13 mouse cellular contexts compared by ENCODE assay signal in the genomic region with DNA sequence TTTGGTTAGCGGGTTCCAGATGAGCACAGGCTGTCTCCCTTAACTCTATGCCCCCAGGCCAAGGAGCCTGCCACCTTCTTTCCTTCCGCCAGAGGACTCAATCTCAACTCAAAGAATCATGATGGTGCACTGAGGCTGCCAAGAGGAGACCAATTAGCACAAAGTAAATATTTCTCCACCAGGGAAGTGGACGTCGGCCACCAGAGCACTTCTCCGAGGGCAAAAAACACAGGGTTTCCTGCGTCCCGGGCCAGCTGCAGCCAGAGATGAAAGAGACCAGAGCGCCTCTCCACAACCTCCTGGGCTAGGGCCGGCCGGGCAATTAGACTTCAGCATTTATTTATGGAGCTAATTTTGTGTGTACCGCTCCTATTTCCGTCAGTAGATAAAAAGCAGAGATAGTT. TPM values are rescaled to one million over a fixed set of nuclear protein-coding genes. Genes with fewer than 3 reads are reported as not detected.
DNase-seq lines count a peak whose midpoint lies in the region; ATAC-seq and TF ChIP-seq lines count a peak whose summit lies in the region.
"Had no signal": no experiment of that assay in that cellular context is flagged by ENCODE, and none has a peak within 500 bp of the region (broad histone marks: within the 10 kb centered on the region; RNA-seq: fewer than 3 reads in every experiment).

No protein-coding gene starts in this region.

- WGBS in kidney, embryonic 15.5 days: 4% methylated on average over 12 of the region's 12 CpGs
- 15% methylated on average over 12 of the region's 12 CpGs for WGBS in embryonic facial prominence, embryonic 11.5 days
- WGBS in limb, embryonic 13.5 days: 3% methylated on average over 12 of the region's 12 CpGs

- DNase-seq in kidney, adult 8-10 months: no peak
- peak; percentile 62 for DNase-seq in embryonic facial prominence, embryonic 11.5 days (ENCODE audit: low spot score)
- DNase-seq in lung, postnatal 4 days: peak; percentile 38 to 82
- DNase-seq in layer of hippocampus, adult 2 months (ENCODE audit: low spot score in 2 of 2): no peak
- DNase-seq in frontal cortex, postnatal 36 days (ENCODE audit: low spot score in 2 of 2): no peak
- DNase-seq in thymus, postnatal 36 days: no peak
- DNase-seq: right cerebral cortex, postnatal 25 days had no signal

- TF ChIP-seq CTCF in layer of hippocampus, adult 2 months (conservative IDR thresholded peaks at IDR 0.05): no peak

- no peak for ATAC-seq in kidney, embryonic 15.5 days (replicated peaks; ENCODE audit: low FRiP score)
- ATAC-seq in embryonic facial prominence, embryonic 11.5 days (replicated peaks; ENCODE audit: insufficient number of reproducible peaks, low FRiP score, low TSS enrichment, low read depth): no peak
- peak; percentile 21; the same call in 1 of the 2 replicates for ATAC-seq in limb, embryonic 13.5 days (ENCODE audit: low FRiP score, low read depth)

- H3K9me3 ChIP-seq in kidney, embryonic 15.5 days (replicated peaks): no peaks in the 10 kb centered on the region
- H3K9me3 ChIP-seq in embryonic facial prominence, embryonic 11.5 days (replicated peaks; ENCODE audit: control insufficient read depth, low read length): no peaks in the 10 kb centered on the region
- no peaks in the 10 kb centered on the region for H3K9me3 ChIP-seq in limb, embryonic 13.5 days

- no peak overlapping the region for H3K9ac ChIP-seq in kidney, embryonic 15.5 days
- no peak overlapping the region for H3K9ac ChIP-seq in embryonic facial prominence, embryonic 11.5 days (replicated peaks; ENCODE audit: low read length)
- no peak overlapping the region; the same call in 1 of the 2 replicates for H3K9ac ChIP-seq in limb, embryonic 13.5 days

- peak overlapping the region; percentile 30 for H3K4me2 ChIP-seq in kidney, embryonic 15.5 days
- H3K4me2 ChIP-seq in embryonic facial prominence, embryonic 11.5 days (ENCODE audit: low read depth, low read length): 0 out of 2 replicates have a peak overlapping the region, but pooled peaks have one; percentile 0
- H3K4me2 ChIP-seq in limb, embryonic 13.5 days (replicated peaks): peak overlapping the region; percentile 54

- peaks cover 11% of the 10 kb centered on the region for H3K4me1 ChIP-seq in kidney, embryonic 15.5 days
- H3K4me1 ChIP-seq in embryonic facial prominence, embryonic 11.5 days (ENCODE audit: control insufficient read depth, insufficient read depth, low read length): no peaks in the 10 kb centered on the region
- H3K4me1 ChIP-seq in limb, embryonic 13.5 days: peaks cover 19% of the 10 kb centered on the region

- H3K27me3 ChIP-seq in kidney, embryonic 15.5 days: peaks cover 65% of the 10 kb centered on the region
- no peaks in the 10 kb centered on the region for H3K27me3 ChIP-seq in embryonic facial prominence, embryonic 11.5 days (ENCODE audit: control insufficient read depth, insufficient read depth, low read length)
- H3K27me3 ChIP-seq in limb, embryonic 13.5 days: peaks cover 8% of the 10 kb centered on the region

- no peaks in the 10 kb centered on the region for H3K36me3 ChIP-seq in kidney, embryonic 15.5 days
- no peaks in the 10 kb centered on the region for H3K36me3 ChIP-seq in embryonic facial prominence, embryonic 11.5 days (replicated peaks; ENCODE audit: control insufficient read depth, insufficient read depth, low read depth, low read length)
- no peaks in the 10 kb centered on the region for H3K36me3 ChIP-seq in limb, embryonic 13.5 days

- no peak overlapping the region for H3K4me3 ChIP-seq in kidney, embryonic 15.5 days (replicated peaks)
- no peak overlapping the region for H3K4me3 ChIP-seq in embryonic facial prominence, embryonic 11.5 days (ENCODE audit: low read depth, low read length)
- H3K4me3 ChIP-seq in limb, embryonic 13.5 days: peak overlapping the region; percentile 12; the same call in 1 of the 2 replicates
- no peak overlapping the region for H3K4me3 ChIP-seq in layer of hippocampus, adult 2 months
- H3K4me3 ChIP-seq: left cerebral cortex, adult 2 months had no signal

- no peak overlapping the region for H3K27ac ChIP-seq in kidney, embryonic 15.5 days
- H3K27ac ChIP-seq in embryonic facial prominence, embryonic 11.5 days (replicated peaks; ENCODE audit: low read depth, low read length): no peak overlapping the region
- H3K27ac ChIP-seq in limb, embryonic 13.5 days: peak overlapping the region; percentile 39; the same call in 1 of the 2 replicates
- no peak overlapping the region for H3K27ac ChIP-seq in layer of hippocampus, adult 2 months
- H3K27ac ChIP-seq: left cerebral cortex, adult 2 months had no signal

RNA-seq across cellular contexts. Expression of a gene that starts 31.0 kb away (rescaled TPM):
- 6.9 and 8.9 TPM in 2 replicates for polyA plus RNA-seq in kidney, embryonic 15.5 days (2015; fragmentation: Nextera tagmentation; extraction: Ambion mirVana)
- 52.3 and 59.4 TPM in 2 replicates for polyA plus RNA-seq in embryonic facial prominence, embryonic 11.5 days (2014; fragmentation: Nextera tagmentation; extraction: Ambion mirVana)
- 59.2 and 63.3 TPM in 2 replicates for polyA plus RNA-seq in limb, embryonic 13.5 days (2015; fragmentation: Nextera tagmentation; extraction: Ambion mirVana)
- 1 to 10 TPM; 1.0 to 1.5 TPM for total RNA-seq in layer of hippocampus, adult 2 months (2021)
- total RNA-seq: hematopoietic stem cell, adult 5-6 weeks; MEL; monocyte, adult 5-6 weeks had no signal

Comparison
In these comparisons a context has a peak if more than half of its experiments do, and no peak if none do; other contexts are left out.
1. H3K4me2 ChIP-seq: peak in every context shown above with its lines; median percentile 54 in limb, embryonic 13.5 days; 30 in kidney, embryonic 15.5 days; 0 in embryonic facial prominence, embryonic 11.5 days.
2. DNase-seq: peak in embryonic facial prominence, embryonic 11.5 days (single experiment) and lung, postnatal 4 days (2 of 2); none in kidney, adult 8-10 months (0 of 2), layer of hippocampus, adult 2 months (0 of 2), frontal cortex, postnatal 36 days (0 of 2) and thymus, postnatal 36 days (0 of 2).